Mouse (Mus musculus) embryo, embryonic 11.5 days (tissue): ENCODE data around the gene Esr2.
A peak's percentile ranks its signal among the peaks of the same experiment; 100 is the strongest.
"Not testable (repeated sequence)": the region's sequence is repeated elsewhere in the genome, so short reads cannot be mapped to it uniquely, and the experiment has no call there.

ENCODE experiments used
- DNase-seq: peaks from one replicate; pipeline ENCODE4 v3.0.0-alpha.2; 2012; ENCODE audit warnings: low read depth, low spot score

Gene Esr2

DNA sequence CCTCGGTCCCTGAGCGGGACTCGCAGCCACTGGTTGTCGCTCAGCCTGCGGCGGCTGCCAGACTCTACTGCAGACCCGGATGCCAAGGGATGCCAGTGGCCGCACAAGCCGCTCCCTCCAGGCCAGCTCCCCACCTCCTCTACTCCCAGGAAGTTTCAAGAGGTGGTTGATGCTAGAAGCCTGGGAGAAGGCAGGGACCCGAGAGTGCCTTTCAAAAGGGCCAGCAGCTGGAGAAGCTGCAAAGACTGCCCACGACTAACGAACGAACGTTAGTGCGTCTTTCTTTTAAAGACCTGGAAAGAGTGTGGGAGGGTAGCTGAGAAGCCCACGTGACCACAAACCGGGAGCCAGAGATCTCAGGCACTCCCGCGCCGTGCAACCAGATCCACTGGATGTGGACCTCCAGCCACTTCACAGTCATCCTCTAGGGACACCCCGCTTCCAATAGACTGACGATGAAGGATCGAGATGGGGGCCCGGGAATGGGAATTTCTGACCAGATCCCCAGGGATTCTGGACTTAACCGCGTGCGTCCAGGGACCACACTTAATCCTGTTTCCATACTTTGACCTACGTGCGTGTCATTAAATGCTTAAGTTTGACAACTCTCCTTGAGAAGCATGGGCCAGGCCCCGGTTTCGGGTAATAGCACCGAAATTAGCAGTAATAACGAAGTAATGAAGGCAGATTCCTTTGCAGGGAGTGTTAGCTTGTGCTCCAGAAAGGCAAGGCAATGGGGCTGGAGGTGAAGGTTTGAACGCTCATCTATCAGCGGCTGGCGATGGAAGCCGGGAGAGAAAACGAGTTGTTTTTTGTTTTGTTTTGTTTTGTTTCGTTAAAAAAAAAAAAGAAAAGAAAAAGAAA is at the start of gene Esr2:
Gene Esr2, minus strand, starts transcription at position 260 of the 864 bp plus-strand sequence.
- DNase-seq, result peak; percentile 16

DNA sequence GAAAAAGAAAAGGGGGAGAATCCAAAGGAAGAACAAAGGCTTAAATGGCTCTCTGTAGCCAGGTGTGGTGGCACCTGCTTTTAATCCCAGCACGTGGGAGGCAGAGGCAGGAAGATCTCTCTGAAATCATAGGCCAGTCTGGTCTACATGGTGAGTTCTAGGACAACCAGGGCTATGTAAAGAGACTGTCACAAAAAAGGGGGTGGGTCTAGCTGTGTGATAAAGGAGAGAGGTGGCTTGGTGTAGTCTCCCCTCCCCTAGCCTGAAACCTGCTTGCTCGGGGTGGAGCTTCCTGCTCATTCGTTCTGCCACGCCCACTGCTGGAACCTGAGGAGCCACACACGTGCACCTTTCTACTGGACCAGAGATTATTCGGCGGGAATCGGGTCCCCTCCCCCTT is 45.0 kb upstream of the Esr2 start:
- DNase-seq, result not testable (repeated sequence)

GRCm38 (mm10) chr12:76216716-76217115 is 39.7 kb upstream of the Esr2 start:
- DNase-seq, result no peak

DNA sequence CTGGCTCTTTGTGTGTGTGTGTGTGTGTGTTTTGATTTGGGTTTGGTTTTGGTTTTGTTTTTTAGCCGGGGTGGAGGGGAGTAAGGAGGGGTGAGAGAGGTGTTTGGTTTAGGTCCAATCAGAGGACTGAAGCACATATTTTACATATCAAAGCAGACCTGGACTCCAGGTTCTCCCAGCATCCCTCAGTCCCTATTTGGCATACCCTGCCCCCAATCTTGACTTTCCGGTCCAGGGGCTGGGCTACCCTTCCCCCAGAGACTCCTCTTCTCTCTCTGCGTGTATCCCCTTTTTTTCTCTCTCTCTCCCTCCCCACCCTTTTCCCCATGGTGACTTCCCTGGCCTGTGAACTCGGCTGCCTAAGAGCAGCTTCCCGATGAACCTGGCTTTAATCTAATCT is 38.1 kb upstream of the Esr2 start:
- no peak for DNase-seq

GRCm38 (mm10) chr12:76209429-76209974 is 32.4 kb upstream of the Esr2 start:
- DNase-seq, result no peak

GRCm38 (mm10) chr12:76200326-76200725 is 23.3 kb upstream of the Esr2 start:
- no peak for DNase-seq

DNA sequence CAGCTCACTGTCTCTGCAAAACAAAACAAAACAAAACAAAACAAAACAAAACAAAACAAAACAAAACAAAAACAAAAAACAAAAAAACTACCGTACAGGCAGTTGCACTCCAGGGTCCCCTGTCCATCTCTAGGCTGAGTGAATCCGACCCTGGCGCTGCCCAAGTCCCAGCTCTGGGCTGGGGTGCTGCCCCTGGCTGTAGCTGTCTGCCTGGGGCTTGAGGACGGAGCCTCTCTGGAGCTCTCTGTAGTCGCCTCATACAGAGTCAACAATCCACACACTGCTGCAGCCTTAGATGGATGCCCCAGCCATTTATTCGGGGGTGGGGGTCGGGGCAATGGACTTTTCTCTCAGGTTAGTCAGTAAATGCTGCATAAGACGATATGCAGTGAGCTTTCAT is 20.0 kb upstream of the Esr2 start:
- DNase-seq, result no peak

GRCm38 (mm10) chr12:76196709-76197054 is 19.6 kb upstream of the Esr2 start:
- peak; percentile 72 for DNase-seq

DNA sequence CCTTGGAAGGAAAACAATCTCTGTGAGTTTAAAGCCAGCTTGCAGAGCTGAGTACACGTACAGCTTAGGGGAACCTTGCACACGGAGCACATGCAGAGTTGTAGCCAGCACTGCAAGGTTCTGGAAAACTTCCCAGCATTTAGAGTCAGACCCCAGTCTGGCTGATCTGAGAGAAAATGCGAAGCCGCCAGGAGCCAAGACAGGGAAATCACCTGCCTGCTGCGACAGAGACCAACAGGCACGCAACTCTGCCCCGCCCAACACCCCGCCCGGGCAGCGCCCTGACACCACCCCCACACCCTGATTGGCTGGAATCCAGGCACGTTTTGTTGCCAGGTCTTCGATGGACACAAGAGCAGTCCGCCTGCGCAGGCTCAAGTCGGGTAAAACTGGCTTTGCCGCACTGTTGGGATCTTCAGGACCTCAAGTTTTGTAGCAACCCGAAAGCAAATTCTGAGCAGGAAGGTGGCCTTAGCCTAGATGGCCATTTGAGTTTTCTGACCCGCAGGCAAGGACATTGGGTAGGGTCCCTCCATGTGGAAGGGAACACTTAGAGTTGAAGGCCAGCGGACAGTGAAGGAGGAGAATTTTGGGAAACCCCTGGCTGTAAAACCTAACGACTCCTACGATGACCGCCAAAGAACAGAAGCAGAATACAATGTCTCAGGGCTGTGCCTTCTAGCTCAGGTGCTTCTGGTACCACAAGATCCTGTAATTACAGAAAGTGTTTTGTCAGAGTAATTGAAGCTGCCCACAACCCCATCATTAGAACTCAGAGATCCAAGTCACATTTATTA is 19.1 kb upstream of the Esr2 start:
- DNase-seq, result peak; percentile 68

GRCm38 (mm10) chr12:76194526-76194925 is 17.5 kb upstream of the Esr2 start:
- no peak for DNase-seq

DNA sequence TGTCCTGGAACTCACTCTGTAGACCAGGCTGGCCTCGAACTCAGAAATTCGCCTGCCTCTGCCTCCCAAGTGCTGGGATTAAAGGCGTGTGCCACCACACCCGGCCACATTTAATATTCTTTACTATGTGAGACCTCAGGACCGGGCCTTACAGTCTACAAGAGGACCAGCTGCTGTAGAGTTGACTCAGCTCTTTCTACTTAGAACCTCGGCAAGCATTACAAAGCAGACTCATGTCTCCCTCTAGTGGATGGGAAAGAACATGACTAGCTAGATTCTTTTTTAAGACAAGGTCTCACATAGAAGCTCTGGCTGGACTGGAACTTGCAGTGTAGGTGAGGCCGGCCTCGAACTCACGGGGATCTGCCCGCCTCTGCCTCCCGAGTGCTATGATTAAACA is 13.9 kb upstream of the Esr2 start:
- DNase-seq, result no peak

- DNase-seq, result peak; percentile 13
Measured at GRCm38 (mm10) chr12:76187849-76188248, 10.8 kb upstream of the Esr2 start.

GRCm38 (mm10) chr12:76186473-76186872 is 9.4 kb upstream of the Esr2 start:
- no peak for DNase-seq

- DNase-seq, result no peak
Measured at GRCm38 (mm10) chr12:76185167-76185816, 8.2 kb upstream of the Esr2 start.

GRCm38 (mm10) chr12:76184271-76184670 is 7.2 kb upstream of the Esr2 start:
- DNase-seq, result no peak

- DNase-seq, result no peak
Measured at GRCm38 (mm10) chr12:76182831-76183230, 5.8 kb upstream of the Esr2 start.

DNA sequence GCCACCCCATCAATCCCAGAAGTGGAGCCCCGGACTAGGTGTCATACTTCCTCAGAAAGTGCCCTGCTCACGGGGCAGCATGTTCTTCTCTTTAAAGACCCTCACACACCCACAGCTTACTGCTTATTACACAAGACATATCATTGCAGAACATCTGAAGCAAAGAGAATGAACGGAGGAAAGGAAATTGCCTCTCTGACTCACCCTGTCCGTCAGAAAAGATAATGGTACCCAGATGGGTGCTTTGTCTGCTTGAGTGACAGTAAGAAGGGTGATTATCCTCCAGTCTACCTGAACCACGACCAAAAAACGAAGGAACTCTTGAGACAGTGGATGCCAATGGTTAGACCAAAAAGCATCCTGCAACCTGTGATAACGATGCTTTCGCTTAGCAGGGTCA is 4.4 kb upstream of the Esr2 start:
- DNase-seq, result no peak

DNA sequence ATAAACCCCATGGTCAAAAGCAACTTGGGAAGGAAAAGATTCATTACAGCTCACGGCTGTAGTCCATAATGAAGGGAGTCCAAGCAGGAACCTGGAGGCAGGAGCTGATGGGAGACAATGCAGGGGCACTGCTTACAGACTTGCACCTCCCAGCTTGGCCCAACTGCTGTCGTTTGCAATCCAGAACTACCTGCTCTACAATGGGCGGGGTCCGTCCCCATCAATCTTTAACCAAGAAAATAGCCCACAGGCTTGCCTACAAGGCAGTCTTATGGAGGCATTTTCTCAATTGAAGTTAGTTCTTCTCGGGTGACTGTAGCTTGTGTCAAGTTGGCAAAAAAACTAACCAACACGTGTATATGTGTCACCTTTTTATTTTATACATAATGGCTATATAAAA is 3.4 kb upstream of the Esr2 start:
- DNase-seq, result no peak

DNA sequence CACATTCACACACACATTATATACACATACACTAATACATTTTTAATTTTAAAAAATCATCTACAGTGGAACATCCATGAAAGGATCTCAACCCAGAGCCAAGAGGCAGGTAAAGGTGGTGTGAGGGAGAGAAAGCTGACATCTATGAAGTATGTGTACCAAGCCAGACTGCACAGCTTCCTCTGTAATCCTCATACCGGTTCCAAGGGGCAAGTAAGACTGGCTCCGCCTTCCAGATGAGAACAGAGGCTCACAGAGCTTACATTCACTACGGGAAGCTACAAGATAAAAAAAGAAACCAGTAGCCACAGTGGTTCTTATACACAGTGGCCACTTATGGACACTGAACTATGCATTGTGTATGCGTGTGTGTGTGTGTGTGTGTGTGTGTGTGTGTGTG is 2.5 kb upstream of the Esr2 start:
- no peak for DNase-seq

DNA sequence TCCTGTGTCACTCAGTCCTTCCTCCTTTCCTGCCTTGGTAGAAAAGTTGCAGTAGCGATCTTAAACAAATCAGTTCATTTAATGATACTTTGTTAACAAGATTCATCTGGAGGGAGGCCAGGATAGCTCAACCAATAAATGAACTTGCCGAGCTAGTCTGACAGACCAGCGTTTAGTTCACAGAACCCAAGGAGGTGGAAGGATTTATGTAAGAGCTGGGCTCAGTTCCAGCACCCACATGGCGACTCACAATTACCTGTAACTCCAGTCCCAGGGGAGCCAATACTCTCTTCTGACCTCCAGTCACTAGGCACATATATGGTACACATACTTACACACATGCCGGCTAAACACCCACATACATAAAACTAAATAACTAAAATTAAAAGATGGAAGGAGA is 2.0 kb upstream of the Esr2 start:
- no peak for DNase-seq

DNA sequence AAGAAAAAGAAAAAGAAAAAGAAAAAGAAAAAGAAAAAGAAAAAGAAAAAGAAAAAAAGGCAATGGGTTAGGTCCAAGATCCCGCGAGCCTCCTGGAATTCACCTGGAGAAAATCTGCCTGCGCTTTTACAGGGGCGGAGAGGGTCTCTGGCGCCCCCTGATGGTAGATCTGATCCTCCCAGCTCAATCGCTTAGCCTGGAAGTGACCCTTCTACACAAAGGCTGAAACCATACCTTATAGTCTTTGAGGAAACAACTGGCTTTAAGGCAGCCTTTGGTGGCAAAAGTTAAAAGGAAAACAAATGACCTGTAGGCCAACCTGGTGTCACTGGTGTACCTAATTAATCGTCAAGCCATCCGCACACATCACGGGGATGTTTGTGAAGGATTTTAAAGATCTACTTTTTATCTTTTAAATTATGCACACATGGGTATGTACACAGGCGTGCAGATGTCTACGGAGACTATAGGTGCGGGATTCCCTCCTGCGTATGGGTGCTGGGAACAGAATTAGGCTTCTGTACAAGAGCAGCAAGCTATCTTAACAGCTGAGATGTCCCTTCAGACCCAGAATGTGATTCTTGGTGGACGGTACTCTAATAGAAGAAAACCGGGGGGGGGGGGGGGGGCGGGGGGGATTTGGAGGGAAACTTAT is 932 bp upstream of the Esr2 start:
- DNase-seq, result peak; percentile 71

DNA sequence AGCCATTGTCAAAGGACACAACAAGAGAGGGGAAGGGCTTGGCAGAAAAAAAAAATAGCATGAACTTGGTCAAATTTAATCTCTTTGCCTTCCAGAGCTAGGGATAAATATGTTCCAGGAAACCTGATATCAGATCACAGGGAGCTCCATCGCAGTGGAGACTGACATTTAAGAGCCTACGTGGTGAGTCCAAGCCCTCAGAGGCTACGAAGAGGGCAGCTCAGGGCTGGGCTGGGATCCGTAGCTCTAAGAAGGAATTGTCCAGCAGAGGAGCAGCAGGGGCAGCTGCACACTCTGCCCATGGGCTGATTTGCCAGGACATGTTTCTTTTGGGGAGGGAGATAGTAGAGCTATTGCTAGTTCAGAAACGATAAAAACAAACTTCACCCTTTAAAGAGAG is 11.4 kb downstream of the Esr2 start:
- no peak for DNase-seq
